Mouse (Mus musculus) lung, adult 18-20 months (tissue): ENCODE results near the gene Cdkn2c.
A peak's percentile ranks its signal among the peaks of the same experiment; 100 is the strongest.
"Not testable (repeated sequence)": the region's sequence is repeated elsewhere in the genome, so short reads cannot be mapped to it uniquely, and the experiment has no call there.

Experiments used
- DNase-seq, 2 experiments: peaks; one replicate each; pipeline ENCODE4 v3.0.0; 2022; ENCODE audit warnings: mixed read lengths in 2 of 2

Gene Cdkn2c

DNA sequence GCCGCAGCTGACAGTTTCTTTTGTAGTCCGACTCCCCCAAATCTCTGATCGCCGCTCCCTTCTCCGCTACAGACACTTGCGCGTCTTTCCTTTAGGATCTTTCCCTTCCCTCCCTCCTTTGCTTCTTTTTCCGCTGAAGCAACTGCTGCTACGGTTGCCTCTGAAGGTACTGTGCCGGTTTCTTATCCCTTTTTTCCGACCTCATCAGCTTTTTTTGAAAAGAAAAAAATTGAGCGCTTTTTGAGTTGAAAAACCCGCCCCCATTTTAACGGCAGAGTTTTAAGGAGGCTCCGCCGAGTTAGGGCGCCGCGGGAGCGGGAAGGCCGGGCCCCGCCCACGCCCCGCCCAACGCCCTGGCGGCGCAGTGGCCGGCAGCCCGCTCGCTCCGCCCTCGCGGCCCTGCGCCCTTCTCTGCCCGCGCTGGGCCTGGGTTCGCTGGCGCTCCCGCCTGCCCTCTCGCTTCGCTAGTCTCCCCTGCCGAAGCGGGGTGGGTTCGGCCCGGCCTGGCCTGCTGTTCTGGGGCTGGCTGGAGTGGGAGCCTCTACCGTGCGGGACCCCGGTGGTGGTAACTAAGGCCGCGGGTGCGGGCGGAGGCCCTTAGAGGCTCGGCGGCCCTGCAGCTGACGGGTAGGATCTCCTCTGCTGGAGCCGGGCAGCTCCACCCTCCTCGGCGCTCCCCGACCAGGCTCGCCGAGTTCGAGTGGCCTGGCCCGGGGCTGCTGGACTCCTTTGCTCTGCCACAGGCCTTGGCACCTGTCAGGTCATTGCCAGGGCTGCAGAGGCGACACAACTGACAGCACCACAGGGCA lies at the start of gene Cdkn2c:
TSS of gene Cdkn2c (minus strand) at position 729 of the 809 bp plus-strand sequence.
- DNase-seq = peak; percentile 87 to 88

DNA sequence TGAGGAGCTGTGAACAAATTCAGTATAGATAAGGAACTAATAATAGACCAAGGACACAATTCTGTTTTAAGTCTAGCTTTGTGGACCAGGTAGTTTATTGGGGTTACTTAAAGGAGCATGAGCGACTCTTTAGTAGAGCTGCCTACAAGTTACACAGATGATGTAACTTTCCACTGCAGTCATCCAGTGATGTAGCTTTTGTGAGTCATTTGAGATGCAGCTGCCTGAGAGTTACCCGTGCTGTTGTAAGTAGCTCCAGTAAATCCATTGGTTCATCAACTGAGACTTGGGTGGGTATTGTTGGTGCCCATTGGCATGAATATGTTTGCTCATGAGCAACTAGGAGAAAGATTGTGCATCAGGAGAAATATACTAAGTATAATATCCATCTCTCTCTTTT lies 38.4 kb upstream of the Cdkn2c start:
- no peak for DNase-seq

DNA sequence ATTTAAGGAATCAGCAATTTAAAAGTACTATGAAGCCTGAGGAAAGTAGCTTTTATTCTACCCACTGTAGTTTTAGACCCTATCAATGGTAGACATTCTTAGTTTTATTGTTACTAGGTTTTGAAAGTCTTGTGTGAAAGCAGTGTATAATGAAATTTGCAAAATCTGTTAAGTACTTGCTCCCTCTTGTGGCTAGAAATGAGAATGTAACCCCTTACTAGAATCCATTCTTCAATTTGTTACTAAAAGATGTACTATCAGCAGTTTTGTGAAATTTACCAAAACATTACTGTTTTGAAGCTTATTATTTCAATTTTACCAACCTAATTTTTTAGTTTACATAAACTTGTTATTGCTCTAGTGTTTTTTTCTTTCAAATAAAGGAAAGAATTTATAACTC lies 36.6 kb upstream of the Cdkn2c start:
- no peak for DNase-seq

DNA sequence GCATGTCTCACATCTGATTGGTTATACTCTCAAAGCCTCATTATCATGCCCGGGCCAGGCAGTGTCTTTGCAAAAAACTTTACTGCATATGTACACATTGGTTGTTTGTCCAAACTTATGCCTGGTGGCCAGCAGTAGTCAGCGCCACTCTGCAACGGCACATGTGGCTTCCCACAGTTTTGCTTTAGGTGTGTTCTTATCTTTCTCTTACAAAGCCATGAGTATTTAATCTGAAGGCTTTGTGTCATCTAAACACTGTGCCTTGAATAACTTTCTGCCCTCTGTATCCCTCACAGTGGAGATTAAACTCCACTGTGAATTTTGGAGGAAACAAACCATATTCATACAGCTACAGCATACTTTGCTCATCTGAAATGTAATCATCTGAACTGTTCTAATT lies 33.7 kb upstream of the Cdkn2c start:
- not testable (repeated sequence) for DNase-seq

DNA sequence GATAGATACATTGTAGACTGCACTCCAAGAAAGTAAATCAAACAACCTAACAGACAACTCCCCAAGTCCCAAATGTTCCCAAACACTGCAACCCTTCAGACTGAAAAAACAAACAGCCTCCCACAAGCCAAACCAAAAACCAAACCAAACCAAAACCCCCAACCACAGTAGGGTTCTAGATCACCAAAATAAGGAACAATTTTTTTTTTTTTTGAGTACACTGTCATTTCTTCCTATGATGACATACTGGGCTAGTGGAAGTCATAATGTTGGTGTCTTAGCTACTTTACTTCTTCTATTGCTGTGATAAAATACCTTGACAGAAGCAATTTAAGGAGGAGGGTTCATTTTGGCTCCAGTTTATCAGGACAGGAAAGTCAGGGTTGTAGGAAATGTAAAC lies 25.7 kb upstream of the Cdkn2c start:
- DNase-seq = no peak

DNA sequence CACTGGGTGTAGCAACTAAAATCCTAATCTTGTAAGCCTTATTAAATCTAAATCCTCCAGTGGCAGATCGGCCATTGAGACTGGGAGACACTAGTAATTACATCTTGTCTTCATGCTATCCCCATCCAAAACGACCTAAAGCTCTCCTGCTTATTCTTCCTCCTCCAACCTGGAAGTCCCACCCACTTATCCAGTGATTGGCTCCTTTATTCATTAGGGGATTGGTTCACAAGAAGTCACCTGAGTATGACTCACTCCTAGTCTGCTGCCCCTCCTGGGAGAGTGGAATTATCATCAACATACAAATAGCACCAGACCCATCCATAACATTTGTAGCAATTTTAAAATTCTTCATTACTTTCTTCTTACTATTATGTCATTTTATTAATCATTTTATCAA lies 16.6 kb upstream of the Cdkn2c start:
- no peak for DNase-seq

DNA sequence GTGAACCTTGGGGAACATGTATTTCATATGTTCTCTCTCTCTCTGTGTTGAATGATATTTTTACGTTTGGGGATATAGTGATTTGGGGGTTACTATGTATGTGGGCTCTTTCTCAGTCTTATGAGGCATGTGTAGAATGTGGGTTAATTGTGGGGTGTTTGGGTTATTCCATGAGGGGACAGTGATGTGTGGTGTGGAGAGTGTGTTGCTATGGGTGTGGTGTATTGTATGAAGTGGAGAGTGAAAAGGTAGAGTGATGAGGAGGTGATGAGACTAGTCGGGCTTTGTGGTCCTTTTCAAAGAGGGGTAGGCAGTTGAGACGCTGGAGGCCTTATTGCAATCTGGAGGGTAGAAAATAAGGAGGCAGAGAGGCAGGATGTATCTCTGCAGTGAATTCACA lies 10.2 kb upstream of the Cdkn2c start:
- no peak for DNase-seq

DNA sequence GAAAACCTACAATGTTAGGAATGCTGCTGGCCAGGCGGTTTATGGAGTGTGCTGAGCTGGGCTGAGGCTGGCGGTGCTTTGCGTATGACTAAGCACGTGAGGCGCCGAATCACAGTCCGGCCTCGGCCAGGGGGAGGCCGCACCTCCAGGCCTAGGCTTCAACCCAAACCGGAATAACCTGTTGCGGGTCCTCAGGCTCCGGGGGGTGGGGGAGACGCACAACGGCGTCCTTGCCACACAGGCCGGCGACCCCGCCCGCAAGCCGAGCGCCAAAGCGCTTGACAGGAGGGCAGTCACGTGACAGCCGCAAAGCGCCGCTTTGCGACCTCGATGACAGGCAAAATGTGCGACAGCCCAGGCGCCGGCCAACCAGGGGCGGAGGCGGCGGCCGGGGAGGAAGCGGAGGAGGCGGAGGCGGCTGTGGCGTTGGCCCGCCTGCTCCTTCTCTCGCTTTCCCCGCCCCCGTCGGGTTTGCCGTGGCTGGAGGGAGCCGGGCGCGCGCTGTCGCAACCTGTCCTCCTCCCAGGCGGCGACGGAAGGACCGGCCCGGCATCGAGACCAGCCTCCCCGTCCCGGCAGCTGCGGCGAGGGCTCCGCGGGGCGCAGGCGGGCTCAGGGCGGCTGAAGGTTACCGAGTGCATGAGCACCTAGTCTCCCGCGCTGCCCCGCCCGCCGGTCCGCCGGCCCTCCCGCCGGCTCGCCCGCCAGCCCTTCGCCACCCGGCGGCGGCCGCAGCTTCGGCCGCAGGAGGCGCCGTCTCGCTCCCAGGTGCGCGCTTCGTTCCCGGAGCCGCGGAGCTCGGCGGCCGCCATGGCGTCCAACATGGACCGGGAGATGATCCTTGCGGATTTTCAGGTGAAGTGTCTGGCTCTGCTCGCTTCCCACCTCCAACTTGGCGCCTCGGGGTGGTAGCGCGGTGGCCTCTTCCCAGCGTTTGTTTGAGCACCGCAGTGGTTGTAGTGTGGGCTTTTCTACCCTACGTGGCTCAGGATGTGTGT lies 9.5 kb upstream of the Cdkn2c start, which contains the start of gene Faf1:
TSS of gene Faf1 (plus strand) at position 371 of the 998 bp plus-strand sequence.
- peak; percentile 99 for DNase-seq

DNA sequence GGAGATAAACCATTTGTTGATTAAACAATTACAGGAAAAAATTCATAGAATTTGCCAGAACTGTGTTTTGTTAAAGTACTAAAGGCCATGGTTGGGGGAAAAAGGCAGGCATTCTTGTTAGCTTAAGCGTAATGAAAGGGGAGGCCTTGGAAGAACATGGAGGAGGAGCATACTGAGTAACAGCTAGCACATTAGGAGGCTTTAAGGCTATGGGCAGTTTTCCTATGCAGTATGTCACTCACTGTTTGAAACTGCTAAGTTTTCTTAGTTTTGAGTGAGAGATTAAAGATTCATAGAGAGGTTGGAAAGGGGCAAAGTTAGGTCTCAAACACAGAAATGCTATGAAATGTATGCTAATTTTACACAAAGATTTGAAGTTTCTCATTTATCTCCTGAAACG lies 7.1 kb upstream of the Cdkn2c start:
- no peak for DNase-seq

DNA sequence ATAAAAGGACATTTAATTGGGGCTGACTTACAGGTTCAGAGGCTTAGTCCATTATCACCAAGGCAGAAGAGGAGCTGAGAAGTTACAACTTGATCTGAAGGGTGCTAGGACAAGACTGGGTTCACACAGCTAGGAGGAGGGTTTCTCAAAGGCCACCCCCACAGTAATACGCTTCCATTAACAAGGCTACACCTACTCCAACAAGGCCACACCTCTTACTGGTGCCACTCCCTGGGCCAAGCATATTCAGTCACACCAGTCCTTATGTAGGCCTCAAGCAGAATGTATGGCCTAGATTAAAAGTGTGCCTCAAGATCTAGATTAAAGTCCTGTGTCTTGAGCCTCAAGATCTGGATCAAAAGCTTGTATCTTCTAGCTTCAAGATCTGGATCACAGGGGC lies 5.0 kb upstream of the Cdkn2c start:
- no peak for DNase-seq

DNA sequence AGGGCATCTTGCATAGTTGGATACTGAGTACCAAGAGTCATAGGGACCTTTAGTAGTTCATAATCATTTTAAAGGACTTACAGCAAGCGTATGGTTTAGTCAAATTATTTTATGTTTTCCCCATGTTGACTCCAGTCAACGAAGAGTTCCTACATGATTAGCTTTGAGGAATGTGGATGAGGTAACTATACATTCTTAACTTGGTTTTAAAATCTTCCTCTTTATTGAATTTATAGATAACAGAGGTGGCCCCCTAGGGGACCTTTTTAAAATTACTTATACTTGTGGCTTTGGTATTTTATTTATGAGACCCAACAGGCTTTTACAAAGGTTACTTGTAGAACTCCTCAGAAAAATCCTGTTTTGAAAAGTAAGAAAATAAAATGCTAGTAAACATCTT lies 3.2 kb upstream of the Cdkn2c start:
- DNase-seq = no peak

DNA sequence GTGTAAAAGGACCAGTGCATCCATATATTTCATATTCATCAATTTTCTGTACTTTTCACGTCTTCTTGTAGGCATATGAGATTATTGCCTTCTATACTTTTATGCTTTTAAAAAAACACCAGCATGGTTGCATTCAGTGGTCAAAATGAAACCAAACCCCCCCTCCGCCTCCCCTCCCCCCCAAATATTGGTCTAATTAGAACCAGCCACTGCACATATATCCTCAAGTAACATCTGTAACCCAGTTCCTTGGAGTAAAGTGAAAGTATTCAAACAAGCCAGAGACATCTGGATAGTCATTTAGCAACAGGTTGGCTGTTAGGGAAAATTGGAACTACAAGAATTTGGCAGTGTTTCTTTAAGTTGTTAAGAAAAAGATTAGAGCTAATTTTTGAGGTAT lies 529 bp upstream of the Cdkn2c start:
- DNase-seq = no peak

DNA sequence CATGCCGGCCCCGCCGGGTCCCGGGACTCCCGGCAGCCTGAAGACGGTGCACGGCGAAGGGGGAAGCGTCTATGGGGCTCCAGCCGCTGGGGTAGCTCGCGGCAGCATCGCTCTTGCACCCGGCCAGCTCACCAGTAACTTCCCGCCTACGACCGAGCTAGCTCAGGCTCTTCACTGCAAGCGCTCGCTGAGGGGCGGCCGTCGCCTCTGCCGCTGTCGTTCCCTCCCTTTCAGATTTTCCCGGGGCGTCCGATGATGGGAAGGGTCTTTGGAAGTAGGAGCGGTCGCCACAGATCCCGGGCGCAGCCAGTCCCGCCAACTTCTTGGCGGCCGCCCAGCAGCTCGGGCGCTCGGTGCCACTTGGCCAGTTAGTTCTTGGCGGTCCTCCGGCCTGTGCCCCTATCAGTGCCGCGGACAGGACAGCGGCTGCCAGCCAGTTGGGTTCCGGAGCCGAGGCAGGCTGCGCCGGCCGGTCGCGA lies 968 bp downstream of the Cdkn2c start:
- DNase-seq = peak; percentile 59 to 63

DNA sequence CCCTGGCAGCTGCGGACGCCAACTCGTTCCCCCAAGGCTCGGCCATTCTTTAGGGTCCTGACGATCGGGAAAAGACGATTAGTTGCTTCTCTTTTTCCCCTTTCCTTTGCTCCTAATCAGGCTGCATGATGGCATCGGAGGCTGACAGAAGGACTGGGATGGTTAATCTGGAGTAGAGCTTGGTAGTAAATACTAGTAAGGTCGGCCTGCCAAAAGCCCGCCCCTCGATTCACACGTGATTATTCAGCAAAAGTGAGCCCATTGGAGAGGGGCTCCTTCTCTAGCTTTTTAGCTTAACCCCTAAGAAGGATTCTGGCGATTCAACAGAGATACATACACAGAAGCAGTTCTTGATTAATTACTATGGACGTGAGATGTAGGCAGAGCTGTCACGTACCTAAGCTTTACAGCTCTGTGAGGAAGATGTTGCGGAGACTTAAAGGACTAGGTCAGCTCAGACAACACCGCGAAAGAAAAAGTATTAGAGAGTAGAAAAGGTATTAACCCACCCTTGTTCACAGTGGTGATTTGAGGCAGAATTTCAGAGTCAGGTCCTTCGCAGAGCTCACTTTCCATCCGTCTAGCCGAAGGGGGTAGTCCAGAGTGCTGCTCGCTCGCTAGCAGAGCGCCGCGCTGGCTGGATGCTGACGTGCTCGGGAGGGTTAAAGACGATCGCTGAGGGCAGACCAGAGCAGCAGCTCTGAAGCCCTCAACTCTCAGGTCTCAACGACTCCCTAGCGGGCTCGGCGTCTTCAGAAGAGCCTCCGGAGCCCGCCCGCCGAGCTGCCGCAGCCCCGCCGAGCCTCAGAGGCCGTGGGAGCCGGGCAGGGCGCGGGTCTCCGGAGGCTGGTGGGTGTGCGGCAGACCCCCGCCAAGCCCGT lies 1.6 kb downstream of the Cdkn2c start:
- peak; percentile 74 to 78 for DNase-seq

DNA sequence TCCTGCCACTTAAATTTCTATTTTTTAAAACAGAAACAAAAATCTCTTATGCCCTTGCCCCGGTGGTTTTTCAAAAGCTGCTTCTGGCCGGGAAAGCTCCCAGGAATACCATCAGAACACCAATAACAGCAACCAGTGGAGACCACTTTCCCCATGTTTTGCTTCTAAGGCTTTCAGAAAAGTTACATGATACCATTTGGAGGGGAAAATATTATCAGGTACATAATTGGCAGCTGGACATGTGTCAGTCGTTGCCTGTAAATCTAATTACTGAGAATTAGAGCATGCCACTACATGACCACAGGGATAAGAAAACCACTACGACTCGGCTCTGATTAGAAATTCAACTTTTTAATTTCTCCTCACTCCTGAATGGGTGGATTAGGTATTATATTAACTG lies 2.9 kb downstream of the Cdkn2c start:
- no peak for DNase-seq

DNA sequence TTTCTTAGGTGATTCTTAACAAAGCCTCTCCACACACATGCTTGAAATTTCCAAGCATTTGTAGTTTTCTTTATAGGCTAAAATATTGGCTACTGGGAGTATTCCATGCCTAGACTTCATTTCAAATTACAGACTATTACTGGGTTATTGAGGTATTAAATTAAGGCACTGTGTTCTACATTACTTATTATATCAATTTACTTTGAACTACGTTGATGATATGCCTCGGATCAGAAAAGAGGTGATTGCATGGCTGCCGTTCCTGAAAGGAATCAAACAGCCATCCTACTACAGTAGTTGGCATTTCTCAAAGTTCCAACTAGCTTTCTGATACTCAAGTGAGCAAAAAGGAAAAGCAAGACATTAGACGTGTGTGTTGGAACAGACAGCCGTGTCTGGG lies 4.7 kb downstream of the Cdkn2c start:
- DNase-seq = no peak

DNA sequence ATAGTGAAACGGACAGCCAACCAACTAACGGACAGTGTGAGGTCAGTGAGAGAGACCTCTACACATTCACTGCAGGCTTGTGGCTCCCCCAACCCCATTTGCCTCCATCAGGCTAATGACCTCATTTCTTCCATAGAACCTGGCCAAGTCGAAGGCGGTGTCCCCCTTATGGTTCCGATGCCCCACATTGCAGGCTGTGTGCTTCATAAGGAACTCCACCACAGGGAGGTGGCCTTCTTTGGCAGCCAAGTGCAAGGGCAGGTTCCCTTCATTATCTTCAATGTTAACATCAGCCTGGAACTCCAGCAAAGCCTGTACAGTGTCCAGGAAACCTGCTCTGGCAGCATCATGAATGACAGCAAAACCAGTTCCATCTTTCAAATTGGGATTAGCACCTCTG lies 5.8 kb downstream of the Cdkn2c start:
- DNase-seq = no peak

DNA sequence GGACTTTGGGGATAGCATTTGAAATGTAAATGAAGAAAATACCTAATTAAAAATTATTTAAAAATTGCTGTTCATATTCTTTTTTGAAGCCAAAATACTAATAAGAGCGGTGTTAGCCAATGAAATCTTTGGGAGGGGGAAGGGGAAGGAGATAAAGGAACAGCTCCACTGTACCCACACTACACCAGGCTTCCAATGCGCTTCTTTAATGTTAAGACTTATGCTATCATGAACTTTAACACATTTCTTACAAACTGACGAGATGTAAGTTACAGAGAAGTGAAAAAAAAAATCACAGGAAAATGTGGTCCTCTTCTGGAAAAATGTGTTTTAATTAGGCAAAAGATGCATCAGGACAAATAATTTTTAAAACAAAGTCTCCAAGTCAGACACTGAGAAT lies 6.4 kb downstream of the Cdkn2c start:
- no peak for DNase-seq

DNA sequence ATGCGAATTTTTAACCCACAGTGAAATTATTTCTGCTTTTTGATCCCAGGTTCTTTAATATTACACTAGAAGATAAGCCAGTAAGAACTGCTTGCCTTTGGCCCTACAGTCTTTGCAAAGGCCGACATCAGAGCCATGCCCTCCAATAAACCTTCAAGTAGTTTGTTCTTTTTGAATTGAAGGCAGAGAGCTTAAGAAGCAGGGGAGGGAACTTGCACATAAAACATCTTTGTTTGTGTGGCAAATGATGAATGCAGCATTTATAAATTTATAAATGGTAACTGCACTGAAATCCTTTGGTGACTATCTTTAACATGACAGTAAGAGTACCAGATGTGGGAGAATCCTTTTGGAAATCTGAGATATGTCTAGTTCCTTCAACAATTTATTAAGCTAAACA lies 7.4 kb downstream of the Cdkn2c start:
- DNase-seq = no peak

DNA sequence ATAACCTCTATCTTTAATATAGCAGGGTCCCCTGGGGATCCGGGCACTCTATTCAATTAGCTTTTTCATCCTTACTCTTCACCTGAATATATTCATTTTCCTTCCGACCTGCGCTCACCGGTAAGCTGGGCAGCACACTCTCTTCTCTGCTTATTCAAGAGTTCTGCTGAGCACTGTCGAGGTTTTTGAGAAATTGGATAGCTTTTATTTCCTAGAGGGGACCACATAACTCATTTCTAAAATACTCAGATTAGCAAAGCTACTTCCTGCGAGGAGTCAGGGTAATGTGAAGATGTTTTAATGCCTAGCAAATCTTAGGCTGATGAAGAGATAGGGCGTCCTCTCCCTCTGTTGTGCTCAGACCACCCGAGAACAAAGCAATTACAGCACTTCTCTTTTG lies 8.2 kb downstream of the Cdkn2c start:
- DNase-seq = no peak

DNA sequence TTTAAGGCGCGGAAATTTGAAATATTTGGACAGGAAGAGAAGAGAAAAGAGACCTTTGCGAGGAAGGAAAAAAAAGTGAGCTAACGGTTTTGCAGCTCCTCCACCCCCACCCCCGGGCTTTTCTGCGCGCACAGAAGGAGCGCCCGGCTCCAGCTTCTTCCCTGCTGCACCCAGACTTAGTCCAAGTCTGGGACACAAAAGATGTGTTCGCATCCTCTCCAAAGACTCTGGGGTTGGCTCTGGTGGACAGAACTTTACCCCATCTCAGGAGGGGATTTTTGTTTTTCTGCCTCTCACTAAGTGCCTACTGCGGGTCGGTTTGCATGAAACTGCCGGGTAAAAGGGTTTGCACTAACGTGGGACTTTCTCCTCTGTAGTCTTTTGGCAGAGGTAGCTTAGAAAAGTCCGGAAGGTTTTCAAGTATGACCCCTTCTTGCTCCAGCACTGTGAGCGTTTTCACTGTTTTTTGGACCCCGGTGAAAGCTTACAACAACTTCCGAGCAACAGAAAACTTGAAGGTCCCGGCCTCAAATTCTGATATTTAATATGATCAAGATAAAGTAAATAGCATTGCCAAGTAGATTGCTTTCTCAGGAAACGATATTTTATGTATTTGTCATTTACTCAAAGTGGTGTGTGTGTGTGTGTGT lies 9.0 kb downstream of the Cdkn2c start:
- DNase-seq = no peak
